Mouse (Mus musculus) layer of hippocampus, adult 9-11 months (tissue): ENCODE data around the gene Zbtb7b.

Experiments used
- DNase-seq: peaks from one replicate; pipeline ENCODE4 v3.0.0; 2022

Zbtb7b gene

DNA sequence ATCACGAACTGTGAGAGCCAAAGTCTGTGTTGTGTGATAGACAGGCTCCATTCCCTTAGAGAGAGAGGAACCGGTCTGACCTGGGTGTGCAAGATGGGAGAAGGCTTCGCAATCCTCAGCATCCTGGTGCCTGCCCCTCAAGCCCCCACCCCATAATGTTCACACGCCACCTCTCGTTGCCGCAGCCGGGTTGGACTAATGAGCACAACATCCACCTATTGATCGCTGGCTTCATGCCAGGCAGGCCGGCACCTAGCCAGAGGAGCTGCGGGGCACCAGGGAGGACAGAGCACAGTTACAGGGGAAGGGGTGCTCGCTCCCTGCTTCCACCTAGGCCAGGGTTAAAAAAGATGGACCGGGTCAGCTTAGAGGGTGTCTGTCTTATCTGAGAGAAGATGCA, 62.1 kb downstream of the Zbtb7b start:
- DNase-seq, result no peak

DNA sequence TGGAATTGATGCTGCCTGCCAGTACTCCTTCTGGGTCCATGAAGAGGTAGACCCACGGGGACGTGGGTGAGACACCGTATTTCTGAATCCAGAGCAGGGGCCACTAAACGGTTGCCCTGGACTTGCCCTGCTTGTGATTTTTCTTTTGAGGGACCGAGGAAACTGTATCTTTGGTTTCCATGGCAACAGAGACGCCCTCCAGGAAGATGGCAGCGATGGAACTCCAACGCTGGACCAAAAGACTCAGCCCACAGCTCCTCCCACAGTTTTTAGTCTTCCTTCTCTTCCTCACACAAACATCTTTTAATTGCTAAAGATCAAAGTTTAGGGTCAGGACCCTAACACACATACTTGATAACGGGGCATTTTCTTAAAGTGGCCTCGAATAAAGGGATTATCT, 62.6 kb downstream of the Zbtb7b start:
- DNase-seq, result no peak

DNA sequence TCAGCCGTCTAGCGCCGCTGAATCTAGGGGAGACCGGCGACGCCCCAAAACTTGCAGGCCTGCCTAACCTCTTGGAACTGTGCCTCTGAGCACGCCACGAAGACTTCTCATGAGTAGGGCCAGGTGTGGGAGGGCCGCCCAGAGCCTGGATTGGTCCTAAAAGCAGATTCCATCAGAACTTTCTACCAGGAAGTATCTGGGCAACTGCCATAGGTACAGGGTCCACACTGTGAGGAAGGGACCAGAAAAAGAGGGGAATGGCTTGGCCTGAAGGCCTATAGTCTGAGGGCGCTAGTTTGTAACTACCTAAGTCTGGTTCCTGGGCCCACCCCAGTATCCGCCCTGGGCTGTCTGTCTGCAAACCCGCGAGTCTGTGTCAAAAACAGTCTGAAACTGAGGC, 63.0 kb downstream of the Zbtb7b start:
- DNase-seq, result no peak

DNA sequence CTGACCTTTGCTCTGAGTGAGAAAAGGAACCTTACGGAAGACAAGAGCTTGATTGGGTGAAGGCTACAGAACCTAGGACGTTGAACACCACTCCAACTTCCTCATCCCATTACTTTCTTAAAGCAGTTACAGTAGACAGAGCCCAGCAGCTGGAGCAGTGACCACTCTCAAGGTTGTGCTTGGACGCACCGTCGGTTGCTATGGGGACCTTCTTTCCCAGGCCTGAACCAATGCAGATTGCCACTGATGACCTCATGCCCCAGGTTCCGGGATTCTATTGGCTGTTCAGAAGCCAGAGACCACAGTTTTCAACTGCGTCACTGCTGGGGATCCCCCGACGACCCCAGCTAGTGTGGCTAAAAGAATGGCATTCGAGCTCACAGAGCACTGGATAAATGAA, 63.6 kb downstream of the Zbtb7b start:
- no peak for DNase-seq

- no peak for DNase-seq
Measured at GRCm38 (mm10) chr3:89330346-89330745, 64.2 kb downstream of the Zbtb7b start.

DNA sequence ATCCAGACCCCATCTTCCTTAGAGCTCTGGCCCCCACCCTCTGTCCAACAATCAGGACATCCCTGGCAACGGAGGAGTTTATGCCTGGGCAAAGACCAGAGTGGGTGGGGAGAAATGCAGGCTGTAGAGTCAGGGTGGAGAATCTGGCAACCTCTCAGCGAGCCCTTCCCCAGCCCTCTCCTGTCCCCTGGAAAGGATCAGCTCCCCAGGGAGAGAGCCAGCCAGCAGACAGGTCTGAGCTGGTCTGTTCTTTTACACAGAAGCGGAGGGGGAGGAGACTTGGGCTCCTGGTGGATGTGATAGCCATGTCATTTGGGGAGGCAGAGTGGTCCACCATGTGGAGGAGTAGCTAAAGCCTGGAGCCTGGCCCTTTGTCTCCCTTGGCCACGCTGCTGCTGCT, 66.0 kb downstream of the Zbtb7b start:
- DNase-seq, result no peak
